Mouse (Mus musculus) G1E (cell line): Measurements from ENCODE around the gene Tubb4b.

ENCODE experiments used
- CTCF ChIP-seq: IDR thresholded peaks from 2 replicates; pipeline ENCODE4 v1.5.1; 2012; ENCODE audit warnings: low read depth, low read length, inconsistent platforms, mixed read lengths
- GATA1 ChIP-seq: IDR thresholded peaks from 2 replicates; pipeline ENCODE4 v1.6.1; 2012; ENCODE audit warnings: borderline replicate concordance, low read length, inconsistent platforms, mixed read lengths
- TAL1 ChIP-seq: conservative IDR thresholded peaks from 2 replicates; pipeline ENCODE4 v1.6.1; 2012; ENCODE audit warnings: low read depth, low read length, inconsistent platforms, mixed read lengths

- no peak for TF ChIP-seq GATA1
- TF ChIP-seq CTCF: no peak
- TF ChIP-seq TAL1: no peak
These were observed 11.1 kb downstream of the Tubb4b start for GRCm38 (mm10) chr2:25213266-25213865.
